Mouse (Mus musculus): ENCODE results near the gene Tcf20. TPM values are rescaled to one million over a fixed set of nuclear protein-coding genes. Genes with fewer than 3 reads are reported as not detected.

Gene Tcf20
- total RNA-seq, 2 experiments from 2014 or later = 60.7 to 67.9 TPM

DNA sequence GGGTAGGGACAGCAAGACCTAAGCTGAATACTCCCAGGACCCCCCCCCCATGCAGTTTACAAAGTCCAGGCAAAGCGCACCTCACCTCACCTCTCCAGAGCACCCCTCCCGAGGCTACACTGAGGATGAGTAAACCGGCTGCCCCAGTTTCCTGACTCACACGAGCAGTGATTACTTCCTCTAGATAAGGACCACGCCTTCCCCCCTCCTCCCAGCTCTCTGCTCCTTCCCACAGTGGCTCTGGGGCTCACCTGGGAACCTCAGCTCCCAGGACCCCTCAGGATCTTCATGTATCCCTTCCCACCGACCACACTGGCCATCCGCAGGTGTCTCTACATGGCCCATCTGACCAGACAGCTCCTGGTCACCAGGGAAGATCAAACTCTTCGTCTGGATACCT, 58.8 kb downstream of the Tcf20 start:
- intact Hi-C loops (cut with DNase I) = no loop called here
- no peak for DNase-seq

- intact Hi-C loops (cut with DNase I) = no loop called here
- no peak for DNase-seq
These were observed 59.6 kb downstream of the Tcf20 start for GRCm38 (mm10) chr15:82928023-82928422.

- no peak for DNase-seq
- intact Hi-C loops (cut with DNase I) = no loop called here
These were observed 60.6 kb downstream of the Tcf20 start for GRCm38 (mm10) chr15:82927057-82927456.

- no peak for DNase-seq
These were observed 62.8 kb downstream of the Tcf20 start for GRCm38 (mm10) chr15:82924679-82925425.

DNA sequence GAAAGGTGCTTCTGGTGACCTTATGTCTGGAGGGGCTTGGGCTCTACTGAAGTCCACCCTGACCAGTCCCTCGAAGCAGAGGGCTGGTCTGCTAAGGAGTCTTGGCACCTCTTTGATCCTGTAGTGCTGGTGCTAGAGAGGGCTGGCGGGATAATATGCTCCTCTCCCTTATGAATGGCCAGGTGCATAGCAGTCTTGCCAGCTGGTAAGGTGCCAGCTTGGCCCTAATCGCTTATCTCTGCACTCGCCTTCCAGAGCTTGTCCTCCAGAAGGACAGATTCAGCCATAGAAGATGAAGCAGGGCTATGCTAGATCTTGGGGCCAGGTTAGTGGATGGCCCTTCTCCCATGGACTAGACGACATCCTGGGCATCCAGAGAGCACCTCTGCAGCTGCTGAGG, 64.1 kb downstream of the Tcf20 start:
- DNase-seq = no peak
- intact Hi-C loops (cut with DNase I) = loop anchor here (5.0 kb wide), 2 partner anchors 106 to 114 kb away; no protein-coding TSS in a partner anchor

More at GRCm38 (mm10) chr15:82924679-82925425, 62.8 kb downstream of the Tcf20 start:
- intact Hi-C loops (cut with DNase I) = loop anchor here (5.0 kb wide), 2 partner anchors 108 to 112 kb away; no protein-coding TSS in a partner anchor

GRCm38 (mm10) chr15:82922755-82923154, 64.9 kb downstream of the Tcf20 start:
- intact Hi-C loops (cut with DNase I) = loop anchor here (5.0 kb wide), 2 partner anchors 105 to 115 kb away; no protein-coding TSS in a partner anchor
- DNase-seq = no peak

GRCm38 (mm10) chr15:82922052-82922451, 65.6 kb downstream of the Tcf20 start:
- peak; percentile 86 to 87 for DNase-seq
- intact Hi-C loops (cut with DNase I) = loop anchor here (5.0 kb wide), 2 partner anchors 105 to 115 kb away; no protein-coding TSS in a partner anchor

DNA sequence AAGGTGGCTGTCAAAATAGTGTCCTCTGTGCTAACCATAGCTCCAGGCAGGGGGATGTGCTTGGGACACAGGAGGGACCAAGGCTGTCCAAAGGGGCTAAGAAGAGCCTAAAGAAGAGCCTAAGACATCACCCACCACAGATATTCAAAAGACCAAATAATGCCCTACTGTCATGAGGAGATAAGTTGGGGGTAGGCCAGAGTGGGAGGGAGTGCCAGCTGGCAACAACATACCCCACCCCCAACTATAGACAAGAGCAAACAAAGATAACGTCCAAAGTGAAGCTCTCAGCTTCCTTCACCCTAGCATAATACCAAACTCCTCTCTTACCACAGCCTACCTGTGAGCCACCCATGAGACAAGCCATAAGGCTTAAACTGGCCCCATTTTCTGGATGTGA, 66.1 kb downstream of the Tcf20 start:
- intact Hi-C loops (cut with DNase I) = loop anchor here (5.0 kb wide), 2 partner anchors 104 to 116 kb away; no protein-coding TSS in a partner anchor
- DNase-seq = no peak

DNA sequence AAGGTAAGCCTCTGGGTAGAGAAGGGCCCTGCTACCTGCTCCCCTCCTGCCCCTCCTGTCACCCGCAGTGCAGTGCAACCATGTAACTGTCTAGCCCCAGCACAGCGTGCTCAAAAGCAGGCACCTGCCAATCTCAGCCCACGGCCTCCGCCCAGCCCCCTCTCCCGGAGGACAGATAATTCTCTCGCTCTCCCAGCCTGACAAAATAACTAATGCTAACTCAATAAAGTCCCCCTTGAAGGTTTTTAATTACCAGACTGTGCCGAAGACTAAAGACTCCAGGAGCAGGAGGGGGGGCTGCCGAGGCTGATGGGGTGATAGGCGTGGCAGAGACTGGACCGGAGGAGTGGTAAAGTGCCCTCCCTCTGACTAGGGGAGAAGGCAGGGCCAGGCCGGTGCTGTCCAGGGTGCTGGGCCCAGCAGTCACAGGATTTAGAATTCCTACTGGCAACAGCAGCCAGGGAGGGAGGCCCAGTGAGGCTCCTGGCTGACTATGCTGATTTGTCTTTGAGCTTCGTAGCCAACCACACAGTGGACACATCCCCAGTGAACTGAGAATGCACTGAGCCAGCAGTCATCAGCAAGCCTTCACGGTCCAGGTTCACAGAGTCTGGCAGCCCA, 66.7 kb downstream of the Tcf20 start:
- DNase-seq = peak; percentile 83 to 84
- intact Hi-C loops (cut with DNase I) = loop anchor here (5.0 kb wide), 2 partner anchors 104 to 116 kb away; no protein-coding TSS in a partner anchor

DNA sequence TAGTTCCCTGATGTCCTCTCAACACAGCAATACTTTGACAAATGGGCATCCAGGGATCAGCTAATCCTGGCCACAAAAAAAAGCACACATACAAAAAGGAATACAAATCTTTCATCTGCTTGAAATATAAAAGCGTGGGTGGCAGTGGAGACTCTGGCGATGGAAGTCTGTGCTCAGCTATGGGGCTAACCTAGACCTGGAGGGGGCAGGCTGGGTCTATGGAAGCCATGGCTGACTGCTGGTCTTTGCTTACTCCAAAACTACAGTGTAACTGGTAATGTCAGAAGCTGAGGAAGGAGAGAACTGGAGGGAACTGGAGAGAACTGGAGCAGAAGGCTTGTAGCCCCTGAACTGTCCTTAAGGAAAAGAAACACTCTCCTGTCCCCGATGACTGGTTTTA, 69.7 kb downstream of the Tcf20 start:
- intact Hi-C loops (cut with DNase I) = no loop called here
- no peak for DNase-seq

DNA sequence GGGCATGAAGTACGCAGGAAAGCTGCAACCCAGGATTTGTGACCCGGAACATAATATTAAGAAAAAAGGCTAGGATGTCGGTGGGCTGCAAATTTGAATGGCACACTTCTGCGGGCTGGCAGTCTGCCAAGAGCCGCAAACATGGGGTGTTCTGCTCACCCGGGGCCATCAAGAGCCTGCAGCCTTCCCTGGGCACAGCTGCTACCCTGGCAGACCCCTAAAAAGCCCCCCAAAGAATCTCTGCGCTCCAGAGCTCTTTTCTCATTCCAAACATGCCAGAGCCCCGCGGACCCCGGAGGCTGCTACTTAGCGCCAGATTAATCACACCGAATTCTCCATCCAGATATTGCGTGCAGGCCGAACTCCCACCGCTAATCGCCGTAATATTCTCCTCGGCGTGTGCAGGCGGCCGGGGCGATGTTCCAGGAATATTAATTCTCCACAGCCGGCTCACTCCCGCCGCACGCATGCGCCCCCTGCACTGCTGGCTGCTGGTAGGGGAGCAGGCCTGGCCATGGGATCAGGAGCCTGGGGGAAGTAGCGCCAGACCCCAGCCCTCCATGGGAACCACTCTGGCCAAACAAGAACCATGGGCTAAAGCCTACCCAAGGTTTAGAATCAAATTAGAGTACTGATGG, 70.3 kb downstream of the Tcf20 start:
- DNase-seq = peak; percentile 47 to 49
- intact Hi-C loops (cut with DNase I) = no loop called here

- no peak for DNase-seq
- intact Hi-C loops (cut with DNase I) = no loop called here
These were observed 73.2 kb downstream of the Tcf20 start for GRCm38 (mm10) chr15:82914455-82914854.

GRCm38 (mm10) chr15:82911965-82912337, 75.7 kb downstream of the Tcf20 start:
- intact Hi-C loops (cut with DNase I) = no loop called here
- no peak for DNase-seq

- DNase-seq = no peak
- intact Hi-C loops (cut with DNase I) = no loop called here
These were observed 76.4 kb downstream of the Tcf20 start for GRCm38 (mm10) chr15:82911001-82911964.

- intact Hi-C loops (cut with DNase I) = no loop called here
- no peak for DNase-seq
These were observed 77.1 kb downstream of the Tcf20 start for GRCm38 (mm10) chr15:82910596-82910995.

DNA sequence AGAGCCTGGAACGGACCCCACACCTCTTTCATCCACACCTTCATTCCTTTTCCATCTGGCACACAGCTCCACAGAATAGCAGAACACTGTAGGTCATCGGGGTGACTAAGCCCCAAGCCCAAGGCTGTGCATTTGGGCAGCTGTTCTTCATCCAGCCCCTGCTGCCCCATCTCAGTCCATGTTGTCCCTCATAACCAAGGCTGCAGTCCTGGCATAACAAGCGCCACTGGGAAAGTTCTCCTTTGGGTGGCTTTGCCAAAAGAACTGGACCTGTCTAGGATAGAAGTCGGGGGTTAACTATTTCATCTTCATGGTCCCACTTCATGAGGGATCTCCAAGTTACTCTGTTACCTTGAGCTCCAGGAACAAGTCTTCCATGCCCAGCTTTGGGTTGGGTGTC, 77.9 kb downstream of the Tcf20 start:
- no peak for DNase-seq
- intact Hi-C loops (cut with DNase I) = no loop called here

- intact Hi-C loops (cut with DNase I) = no loop called here
These were observed 79.2 kb downstream of the Tcf20 start for GRCm38 (mm10) chr15:82908521-82908920.

DNA sequence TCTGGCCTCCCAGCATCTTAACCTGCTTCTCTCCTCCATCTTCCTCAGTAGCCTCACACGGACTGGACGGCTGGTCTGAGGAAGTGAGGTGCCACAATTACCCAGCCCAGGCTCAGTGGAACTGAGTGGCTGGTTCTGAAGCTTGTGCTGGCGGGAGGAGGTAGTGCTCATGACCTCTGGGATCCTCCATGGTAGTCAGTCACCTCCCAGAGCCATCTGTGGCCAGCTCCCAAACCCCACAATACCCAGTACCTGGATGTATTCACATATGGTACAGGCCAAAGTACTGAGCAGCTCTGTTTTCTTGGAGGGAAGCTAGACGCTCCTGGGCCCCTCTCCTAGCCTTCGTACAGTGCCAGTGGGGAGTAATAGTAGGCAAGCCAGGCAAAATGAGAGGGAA, 80.4 kb downstream of the Tcf20 start:
- DNase-seq = no peak
- intact Hi-C loops (cut with DNase I) = loop anchor here (2.0 kb wide), 1 partner anchor 129 kb away; no protein-coding TSS in a partner anchor

More at GRCm38 (mm10) chr15:82908521-82908920, 79.2 kb downstream of the Tcf20 start:
- no peak for DNase-seq

GRCm38 (mm10) chr15:82906574-82907061, 81.1 kb downstream of the Tcf20 start:
- DNase-seq = peak in 1 of 2 experiments; percentile 34
- intact Hi-C loops (cut with DNase I) = loop anchor here (2.0 kb wide), 1 partner anchor 130 kb away; no protein-coding TSS in a partner anchor
